ENCODE assay signal across 7 mouse cellular contexts in the genomic region with DNA sequence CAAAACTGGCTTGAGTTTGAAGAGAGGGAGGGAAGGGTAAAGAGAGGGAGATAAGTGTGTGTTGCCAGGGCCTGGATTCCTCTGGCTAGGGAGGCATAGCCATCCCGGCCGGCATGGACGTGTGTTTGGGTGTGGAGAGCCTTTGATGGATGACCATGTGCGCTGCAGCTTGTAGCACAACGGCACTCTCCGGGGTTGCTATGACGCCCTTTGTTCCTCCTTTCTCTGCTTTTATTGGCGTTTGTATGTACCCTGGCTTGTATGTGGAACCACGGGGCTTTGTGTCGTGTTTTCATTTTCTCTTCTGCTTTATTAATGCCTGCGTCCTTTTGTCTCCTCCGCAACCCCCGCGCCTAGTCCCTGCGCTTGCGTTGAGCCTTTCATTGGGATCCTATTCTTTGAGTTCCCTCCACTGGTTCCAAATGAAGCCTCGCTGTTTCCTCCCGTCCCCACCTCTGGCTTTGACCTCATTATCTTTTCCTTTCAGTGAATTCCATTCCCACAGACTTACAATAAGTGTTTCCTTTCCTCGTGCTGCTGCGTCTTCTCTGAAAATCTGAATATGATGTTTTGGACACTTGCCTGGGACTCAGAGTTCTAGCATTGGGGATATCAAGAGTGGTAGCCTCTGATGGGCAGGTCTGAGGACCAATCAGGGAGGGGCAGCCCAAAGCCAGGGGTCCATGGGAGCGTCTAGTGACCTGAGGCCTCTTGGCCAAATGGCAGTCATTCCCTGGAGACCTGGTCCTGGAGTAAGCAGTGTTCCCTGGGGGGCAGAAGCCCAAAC.
DNase-seq lines count a peak whose midpoint lies in the region; ATAC-seq and TF ChIP-seq lines count a peak whose summit lies in the region.

No protein-coding gene starts in this region.

- ATAC-seq in common myeloid progenitor, adult 5-6 weeks (replicated peaks; ENCODE audit: low read depth, poor library complexity, severe bottlenecking): 0 out of 2 replicates have a peak, but pooled peaks have one; percentile 47
- peak; percentile 81 for ATAC-seq in embryonic facial prominence, embryonic 11.5 days (replicated peaks; ENCODE audit: insufficient number of reproducible peaks, low FRiP score, low TSS enrichment, low read depth)
- ATAC-seq in heart, postnatal 0 days (ENCODE audit: insufficient read depth, low read depth): peak; percentile 55
- peak; percentile 79 for ATAC-seq in midbrain, embryonic 16.5 days

- H3K27me3 ChIP-seq in embryonic facial prominence, embryonic 11.5 days (ENCODE audit: control insufficient read depth, insufficient read depth, low read length): no peaks in the 10 kb centered on the region
- no peaks in the 10 kb centered on the region for H3K27me3 ChIP-seq in heart, postnatal 0 days (ENCODE audit: control insufficient read depth, insufficient read depth, low read length)
- H3K27me3 ChIP-seq in midbrain, embryonic 16.5 days (ENCODE audit: control insufficient read depth, insufficient read depth, low read depth, low read length): no peaks in the 10 kb centered on the region

- H3K4me1 ChIP-seq in embryonic facial prominence, embryonic 11.5 days (ENCODE audit: control insufficient read depth, insufficient read depth, low read length): no peaks in the 10 kb centered on the region
- H3K4me1 ChIP-seq in heart, postnatal 0 days (ENCODE audit: control insufficient read depth, insufficient read depth): no peaks in the 10 kb centered on the region
- H3K4me1 ChIP-seq in midbrain, embryonic 16.5 days (ENCODE audit: control insufficient read depth, insufficient read depth, low read length): peaks cover 23% of the 10 kb centered on the region

- H3K36me3 ChIP-seq in embryonic facial prominence, embryonic 11.5 days (replicated peaks; ENCODE audit: control insufficient read depth, insufficient read depth, low read depth, low read length): no peaks in the 10 kb centered on the region
- no peaks in the 10 kb centered on the region for H3K36me3 ChIP-seq in heart, postnatal 0 days (replicated peaks; ENCODE audit: control insufficient read depth, insufficient read depth, low read length)
- no peaks in the 10 kb centered on the region for H3K36me3 ChIP-seq in midbrain, embryonic 16.5 days (ENCODE audit: control insufficient read depth, insufficient read depth, low read length)

- DNase-seq in embryonic facial prominence, embryonic 11.5 days (ENCODE audit: low spot score): peak; percentile 44
- peak; percentile 35 for DNase-seq in heart, postnatal 0 days (ENCODE audit: low spot score)
- DNase-seq in kidney, postnatal 10 days: peak; percentile 30
- no peak for DNase-seq in thymus, postnatal 14 days
- DNase-seq in gastrocnemius, postnatal 4 days (ENCODE audit: low spot score in 2 of 2): no peak

- H3K9me3 ChIP-seq in embryonic facial prominence, embryonic 11.5 days (replicated peaks; ENCODE audit: control insufficient read depth, low read length): no peaks in the 10 kb centered on the region
- no peaks in the 10 kb centered on the region for H3K9me3 ChIP-seq in heart, postnatal 0 days (replicated peaks; ENCODE audit: control insufficient read depth, low read length)
- H3K9me3 ChIP-seq in midbrain, embryonic 16.5 days (replicated peaks; ENCODE audit: control insufficient read depth, low read length, poor library complexity, severe bottlenecking): no peaks in the 10 kb centered on the region

- WGBS in embryonic facial prominence, embryonic 11.5 days: 45% methylated on average over 21 of the region's 21 CpGs
- WGBS in heart, postnatal 0 days: 27% methylated on average over 21 of the region's 21 CpGs
- WGBS in midbrain, embryonic 16.5 days: 6% methylated on average over 21 of the region's 21 CpGs

- TF ChIP-seq CTCF in heart, postnatal 0 days (IDR thresholded peaks at IDR 0.05; ENCODE audit: low read depth): no peak

- no peak overlapping the region for H3K4me3 ChIP-seq in embryonic facial prominence, embryonic 11.5 days (ENCODE audit: low read depth, low read length)
- peak overlapping the region; percentile 28 for H3K4me3 ChIP-seq in heart, postnatal 0 days (ENCODE audit: low read depth, low read length)
- peak overlapping the region; percentile 6; the same call in 1 of the 2 replicates for H3K4me3 ChIP-seq in midbrain, embryonic 16.5 days (ENCODE audit: low read depth, low read length)

- no peak overlapping the region for H3K27ac ChIP-seq in embryonic facial prominence, embryonic 11.5 days (replicated peaks; ENCODE audit: low read depth, low read length)
- H3K27ac ChIP-seq in heart, postnatal 0 days (ENCODE audit: low read depth): peak overlapping the region; percentile 64
- peak overlapping the region; percentile 82 for H3K27ac ChIP-seq in midbrain, embryonic 16.5 days (ENCODE audit: low read length)

- no peak for TF ChIP-seq EP300 in heart, postnatal 0 days (IDR thresholded peaks at IDR 0.05; ENCODE audit: low read depth)

- peak overlapping the region; percentile 10; the same call in 1 of the 2 replicates for H3K4me2 ChIP-seq in embryonic facial prominence, embryonic 11.5 days (ENCODE audit: low read depth, low read length)
- H3K4me2 ChIP-seq in heart, postnatal 0 days (ENCODE audit: low read depth, low read length): peak overlapping the region; percentile 50
- peak overlapping the region; percentile 45 for H3K4me2 ChIP-seq in midbrain, embryonic 16.5 days (ENCODE audit: low read length)

- peak overlapping the region; percentile 5; the same call in 1 of the 2 replicates for H3K9ac ChIP-seq in embryonic facial prominence, embryonic 11.5 days (replicated peaks; ENCODE audit: low read length)
- no peak overlapping the region for H3K9ac ChIP-seq in heart, postnatal 0 days (replicated peaks; ENCODE audit: low read depth, low read length)
- peak overlapping the region; percentile 40; the same call in 1 of the 2 replicates for H3K9ac ChIP-seq in midbrain, embryonic 16.5 days (ENCODE audit: low read depth, low read length)

Comparison
In these comparisons a context has a peak if more than half of its experiments do, and no peak if none do; other contexts are left out.
1. DNase-seq: peak in embryonic facial prominence, embryonic 11.5 days (single experiment), heart, postnatal 0 days (single experiment) and kidney, postnatal 10 days (single experiment); none in thymus, postnatal 14 days (single experiment) and gastrocnemius, postnatal 4 days (0 of 2).
2. Peak in every context shown above with its lines, with median percentiles within 50 percentile points of each other: ATAC-seq and H3K4me2 ChIP-seq.